Mouse (Mus musculus): ENCODE data around the gene Tox3. TPM values are rescaled to one million over a fixed set of nuclear protein-coding genes. Genes with fewer than 3 reads are reported as not detected.

Tox3 gene
- 4.4 and 4.6 TPM in 2 replicates for polyA plus RNA-seq (2016; fragmentation: Nextera tagmentation; extraction: Ambion mirVana)

- Histone ChIP-seq H3K4me1 (peaks cover 26% of the 10 kb centered on the region), H3K27me3 (ENCODE audit: low read depth, poor library complexity, severe bottlenecking) (peaks cover 53% of the 10 kb centered on the region), H3K9me3 (replicated peaks) (no peaks in the 10 kb centered on the region), H3K36me3 (no peaks in the 10 kb centered on the region), H3K27ac (peak within 1 kb of the TSS; percentile 93), H3K4me3 (peak within 1 kb of the TSS; percentile 76)
- DNase-seq (ENCODE audit: low spot score): peak; percentile 75
- 3% methylated on average over 53 of the region's 89 CpGs for WGBS
Observed at GRCm38 (mm10) chr8:90348178-90348925, at the start of gene Tox3. Gene Tox3 (minus strand): TSS chr8:90348343.

- WGBS: 91% methylated on average over 2 of the region's 2 CpGs
- Histone ChIP-seq H3K36me3 (no peaks in the 10 kb centered on the region), H3K27ac (no peak overlapping the region), H3K27me3 (ENCODE audit: low read depth, poor library complexity, severe bottlenecking) (no peaks in the 10 kb centered on the region), H3K4me1 (no peaks in the 10 kb centered on the region), H3K9me3 (replicated peaks) (no peaks in the 10 kb centered on the region), H3K4me3 (no peak overlapping the region)
- DNase-seq (ENCODE audit: low spot score): no peak
Observed at GRCm38 (mm10) chr8:90392643-90393042, 44.5 kb upstream of the Tox3 start.

- H3K4me1 ChIP-seq: no peaks in the 10 kb centered on the region
- H3K4me3 ChIP-seq: no peak overlapping the region
- no peaks in the 10 kb centered on the region for H3K9me3 ChIP-seq (replicated peaks)
- 77% methylated on average over 3 of the region's 3 CpGs for WGBS
- DNase-seq (ENCODE audit: low spot score): no peak
- H3K27ac ChIP-seq: no peak overlapping the region
- no peaks in the 10 kb centered on the region for H3K36me3 ChIP-seq
- no peaks in the 10 kb centered on the region for H3K27me3 ChIP-seq (ENCODE audit: low read depth, poor library complexity, severe bottlenecking)
Observed at GRCm38 (mm10) chr8:90391483-90392074, 43.4 kb upstream of the Tox3 start.

GRCm38 (mm10) chr8:90390827-90391226, 42.7 kb upstream of the Tox3 start:
- 94% methylated on average over 1 of the region's 1 CpGs for WGBS
- Histone ChIP-seq H3K36me3 (no peaks in the 10 kb centered on the region), H3K9me3 (replicated peaks) (no peaks in the 10 kb centered on the region), H3K4me1 (no peaks in the 10 kb centered on the region), H3K4me3 (no peak overlapping the region), H3K27me3 (ENCODE audit: low read depth, poor library complexity, severe bottlenecking) (no peaks in the 10 kb centered on the region), H3K27ac (no peak overlapping the region)
- DNase-seq (ENCODE audit: low spot score): no peak

GRCm38 (mm10) chr8:90379064-90379463, 30.9 kb upstream of the Tox3 start:
- no peaks in the 10 kb centered on the region for H3K9me3 ChIP-seq (replicated peaks)
- no peaks in the 10 kb centered on the region for H3K36me3 ChIP-seq
- H3K4me1 ChIP-seq: no peaks in the 10 kb centered on the region
- H3K4me3 ChIP-seq: no peak overlapping the region
- H3K27ac ChIP-seq: no peak overlapping the region
- no peaks in the 10 kb centered on the region for H3K27me3 ChIP-seq (ENCODE audit: low read depth, poor library complexity, severe bottlenecking)
- 95% methylated on average over 6 of the region's 6 CpGs for WGBS
- DNase-seq (ENCODE audit: low spot score): no peak

- Histone ChIP-seq H3K4me1 (no peaks in the 10 kb centered on the region), H3K4me3 (no peak overlapping the region), H3K36me3 (no peaks in the 10 kb centered on the region), H3K27ac (no peak overlapping the region), H3K9me3 (replicated peaks) (no peaks in the 10 kb centered on the region), H3K27me3 (ENCODE audit: low read depth, poor library complexity, severe bottlenecking) (no peaks in the 10 kb centered on the region)
- DNase-seq (ENCODE audit: low spot score): no peak
- WGBS: 92% methylated on average over 3 of the region's 3 CpGs
Observed at GRCm38 (mm10) chr8:90378036-90378435, 29.9 kb upstream of the Tox3 start.

- H3K27me3 ChIP-seq (ENCODE audit: low read depth, poor library complexity, severe bottlenecking): no peaks in the 10 kb centered on the region
- H3K36me3 ChIP-seq: no peaks in the 10 kb centered on the region
- H3K27ac ChIP-seq: no peak overlapping the region
- DNase-seq (ENCODE audit: low spot score): no peak
- H3K9me3 ChIP-seq (replicated peaks): no peaks in the 10 kb centered on the region
- no peaks in the 10 kb centered on the region for H3K4me1 ChIP-seq
- H3K4me3 ChIP-seq: no peak overlapping the region
- 89% methylated on average over 10 of the region's 10 CpGs for WGBS
Observed at GRCm38 (mm10) chr8:90371611-90372222, 23.6 kb upstream of the Tox3 start.

- no peaks in the 10 kb centered on the region for H3K9me3 ChIP-seq (replicated peaks)
- no peak for DNase-seq (ENCODE audit: low spot score)
- H3K27ac ChIP-seq: no peak overlapping the region
- no peaks in the 10 kb centered on the region for H3K36me3 ChIP-seq
- WGBS: 14% methylated on average over 3 of the region's 3 CpGs
- no peak overlapping the region for H3K4me3 ChIP-seq
- H3K4me1 ChIP-seq: no peaks in the 10 kb centered on the region
- no peaks in the 10 kb centered on the region for H3K27me3 ChIP-seq (ENCODE audit: low read depth, poor library complexity, severe bottlenecking)
Observed at GRCm38 (mm10) chr8:90369876-90370275, 21.7 kb upstream of the Tox3 start.

- 81% methylated on average over 3 of the region's 3 CpGs for WGBS
- DNase-seq (ENCODE audit: low spot score): peak; percentile 7
Observed at GRCm38 (mm10) chr8:90356729-90357128, 8.6 kb upstream of the Tox3 start.

GRCm38 (mm10) chr8:90354782-90355181, 6.6 kb upstream of the Tox3 start:
- Histone ChIP-seq H3K4me1 (no peaks in the 10 kb centered on the region; the same call in 1 of the 2 replicates), H3K9me3 (replicated peaks) (no peaks in the 10 kb centered on the region), H3K27ac (no peak overlapping the region), H3K27me3 (ENCODE audit: low read depth, poor library complexity, severe bottlenecking) (peaks cover 15% of the 10 kb centered on the region), H3K4me3 (no peak overlapping the region), H3K36me3 (no peaks in the 10 kb centered on the region)
- 90% methylated on average over 3 of the region's 3 CpGs for WGBS
- no peak for DNase-seq (ENCODE audit: low spot score)

More at GRCm38 (mm10) chr8:90356729-90357128, 8.6 kb upstream of the Tox3 start:
- Histone ChIP-seq H3K36me3 (no peaks in the 10 kb centered on the region), H3K27ac (no peak overlapping the region), H3K4me3 (no peak overlapping the region), H3K9me3 (replicated peaks) (no peaks in the 10 kb centered on the region), H3K27me3 (ENCODE audit: low read depth, poor library complexity, severe bottlenecking) (no peaks in the 10 kb centered on the region), H3K4me1 (no peaks in the 10 kb centered on the region)

GRCm38 (mm10) chr8:90353960-90354540, 5.9 kb upstream of the Tox3 start:
- no peak overlapping the region for H3K27ac ChIP-seq
- H3K36me3 ChIP-seq: no peaks in the 10 kb centered on the region
- DNase-seq (ENCODE audit: low spot score): no peak
- H3K4me3 ChIP-seq: no peak overlapping the region
- 78% methylated on average over 16 of the region's 16 CpGs for WGBS
- H3K9me3 ChIP-seq (replicated peaks): no peaks in the 10 kb centered on the region
- peaks cover 22% of the 10 kb centered on the region for H3K27me3 ChIP-seq (ENCODE audit: low read depth, poor library complexity, severe bottlenecking)
- peaks cover under 1% of the 10 kb centered on the region; the same call in 1 of the 2 replicates for H3K4me1 ChIP-seq

GRCm38 (mm10) chr8:90353499-90353898, 5.4 kb upstream of the Tox3 start:
- peaks cover 6% of the 10 kb centered on the region for H3K4me1 ChIP-seq
- H3K27me3 ChIP-seq (ENCODE audit: low read depth, poor library complexity, severe bottlenecking): peaks cover 28% of the 10 kb centered on the region
- WGBS: 75% methylated on average over 2 of the region's 2 CpGs
- no peak overlapping the region for H3K4me3 ChIP-seq
- no peaks in the 10 kb centered on the region for H3K9me3 ChIP-seq (replicated peaks)
- H3K36me3 ChIP-seq: no peaks in the 10 kb centered on the region
- H3K27ac ChIP-seq: no peak overlapping the region
- no peak for DNase-seq (ENCODE audit: low spot score)

GRCm38 (mm10) chr8:90352991-90353390, 4.8 kb upstream of the Tox3 start:
- H3K27ac ChIP-seq: no peak overlapping the region
- H3K27me3 ChIP-seq (ENCODE audit: low read depth, poor library complexity, severe bottlenecking): peaks cover 30% of the 10 kb centered on the region
- DNase-seq (ENCODE audit: low spot score): peak; percentile 1
- H3K36me3 ChIP-seq: no peaks in the 10 kb centered on the region
- 89% methylated on average over 2 of the region's 2 CpGs for WGBS
- H3K4me3 ChIP-seq: no peak overlapping the region
- peaks cover 8% of the 10 kb centered on the region for H3K4me1 ChIP-seq
- H3K9me3 ChIP-seq (replicated peaks): no peaks in the 10 kb centered on the region

All from limb, embryonic 10.5 days (tissue).